Mouse (Mus musculus) brain, embryonic 14.5 days (tissue): ENCODE measurements around the gene Cd3d.

Source experiments
- CTCF ChIP-seq: fragments of 200-500 bp; IDR thresholded peaks from 2 replicates; pipeline ENCODE4 v1.5.1; 2012; ENCODE audit warnings: inconsistent platforms, mild to moderate bottlenecking, moderate library complexity, borderline replicate concordance; ENCODE audit not compliant: insufficient read depth, insufficient read length; ENCODE audit errors: extremely low read depth
- POLR2A ChIP-seq: fragments of 200-500 bp; IDR thresholded peaks from 2 replicates; pipeline ENCODE4 v1.6.1; 2012; ENCODE audit warnings: mild to moderate bottlenecking, inconsistent platforms, borderline replicate concordance; ENCODE audit not compliant: poor library complexity, insufficient read depth, insufficient read length, severe bottlenecking; ENCODE audit errors: extremely low read depth

DNA sequence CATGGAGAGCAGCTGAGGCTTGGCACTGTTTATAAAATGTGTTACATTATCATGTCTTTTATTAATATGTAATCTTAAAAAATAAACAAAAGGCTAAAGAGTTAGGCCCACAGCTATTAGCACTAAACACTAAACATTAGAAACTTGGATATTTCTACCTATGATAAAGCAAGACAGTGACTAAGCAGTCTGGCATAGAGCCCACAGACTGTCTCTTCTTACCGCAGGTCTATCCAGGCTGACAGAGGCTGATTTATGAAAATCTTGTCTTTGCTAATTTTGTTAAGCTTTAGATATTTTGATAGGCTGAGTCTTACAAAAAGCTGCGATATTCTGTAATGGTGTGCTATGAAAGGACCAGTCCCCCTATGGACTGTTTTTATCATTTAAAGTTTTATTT, 11.7 kb downstream of the Cd3d start:
- TF ChIP-seq POLR2A (no peak), CTCF (no peak)
